Mouse (Mus musculus) liver, adult 2 months (tissue): Measurements from ENCODE around the gene 4930402H24Rik.

ENCODE experiments used
- CTCF ChIP-seq: fragments of 200-500 bp; IDR thresholded peaks from 2 replicates; pipeline ENCODE4 v1.5.1; 2011; ENCODE audit warnings: low read depth, low read length, control low read depth
- POLR2A ChIP-seq: fragments of 200-500 bp; IDR thresholded peaks from 2 replicates; pipeline ENCODE4 v1.6.1; 2011; ENCODE audit warnings: low read length, control low read depth; ENCODE audit not compliant: insufficient read depth; ENCODE audit errors: extremely low read depth

DNA sequence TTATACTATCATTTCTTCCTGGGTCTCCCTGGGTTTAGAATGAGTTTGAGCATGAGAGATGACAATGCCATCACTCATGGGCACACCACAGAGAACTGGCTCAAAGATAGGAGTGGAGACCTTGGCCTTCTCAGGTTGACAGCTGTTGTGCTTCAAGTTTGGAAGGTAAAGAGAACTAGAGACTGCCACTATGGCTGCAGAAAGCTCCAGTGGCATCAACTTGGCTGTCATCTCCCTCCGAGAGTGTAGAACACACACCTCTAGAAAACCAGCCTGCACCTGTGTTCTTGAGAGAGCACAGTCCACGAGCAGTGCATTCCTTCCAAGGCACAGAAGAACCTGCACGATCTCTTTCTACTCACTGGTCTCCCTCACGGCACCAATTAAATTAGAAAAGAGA, 76.7 kb downstream of the 4930402H24Rik start:
- no peak for TF ChIP-seq CTCF
- TF ChIP-seq POLR2A, result no peak
